Mouse (Mus musculus): ENCODE results near the gene Endod1. TPM values are rescaled to one million over a fixed set of nuclear protein-coding genes. Genes with fewer than 3 reads are reported as not detected.
A peak's percentile ranks its signal among the peaks of the same experiment; 100 is the strongest.

Endod1 gene
- polyA plus RNA-seq, 1 experiment from 2014 or later, result 13.5 TPM

DNA sequence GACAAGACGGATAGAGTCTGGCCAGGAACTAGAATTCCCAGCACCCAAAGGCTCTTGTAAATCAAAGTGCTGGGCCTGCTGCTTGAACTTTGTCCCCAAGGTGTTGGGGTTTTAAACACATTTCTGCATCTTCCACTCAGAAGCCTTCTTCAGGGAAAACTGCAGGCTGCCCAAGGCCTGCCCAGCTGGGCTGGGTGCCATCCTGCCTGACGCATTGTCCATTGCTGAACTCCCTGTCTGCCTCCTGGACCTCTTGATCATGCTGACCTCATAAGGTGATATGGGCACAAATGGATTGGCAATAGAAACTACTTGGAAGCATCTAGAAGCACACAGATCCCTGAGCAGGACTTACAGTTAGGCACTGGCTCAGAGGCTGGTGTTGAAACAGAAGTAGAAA lies 3.2 kb downstream of the Endod1 start:
- Histone ChIP-seq H3K4me2 (no peak overlapping the region), H3K27ac (no peak overlapping the region), H3K9me3 (no peaks in the 10 kb centered on the region), H3K36me3 (no peaks in the 10 kb centered on the region), H3K4me1 (replicated peaks) (peaks cover 21% of the 10 kb centered on the region), H3K9ac (no peak overlapping the region), H3K27me3 (peaks cover 11% of the 10 kb centered on the region; the same call in 1 of the 2 replicates), H3K4me3 (no peak overlapping the region)
- 98% methylated on average over 2 of the region's 2 CpGs for WGBS
- no peak for ATAC-seq (ENCODE audit: low FRiP score)

DNA sequence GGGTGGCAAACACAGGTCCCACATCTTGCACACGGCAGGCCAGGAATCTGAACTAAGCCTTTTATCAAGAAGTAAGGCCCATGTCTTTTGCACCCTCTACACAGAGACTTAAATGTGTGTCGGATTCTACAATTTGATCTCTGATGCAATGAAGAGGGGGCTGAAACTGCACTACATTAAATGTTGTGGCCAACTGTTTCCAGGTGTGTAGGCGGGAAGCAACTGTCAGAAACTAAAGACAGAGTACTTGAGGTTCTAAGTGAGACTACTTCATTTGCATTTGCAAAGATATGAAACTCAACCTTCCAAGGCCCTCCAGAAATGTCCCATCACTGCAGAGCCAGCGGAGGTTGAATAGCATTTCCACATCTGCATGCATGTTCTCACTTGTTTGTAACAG lies 5.2 kb downstream of the Endod1 start:
- no peak overlapping the region for H3K27ac ChIP-seq
- H3K9me3 ChIP-seq, result no peaks in the 10 kb centered on the region
- H3K27me3 ChIP-seq, result peaks cover 5% of the 10 kb centered on the region; the same call in 1 of the 2 replicates
- no peak overlapping the region for H3K4me3 ChIP-seq
- H3K9ac ChIP-seq, result no peak overlapping the region
- no peaks in the 10 kb centered on the region for H3K36me3 ChIP-seq
- 89% methylated on average over 4 of the region's 4 CpGs for WGBS
- peaks cover 12% of the 10 kb centered on the region for H3K4me1 ChIP-seq (replicated peaks)
- ATAC-seq (ENCODE audit: low FRiP score), result no peak
- no peak overlapping the region for H3K4me2 ChIP-seq

DNA sequence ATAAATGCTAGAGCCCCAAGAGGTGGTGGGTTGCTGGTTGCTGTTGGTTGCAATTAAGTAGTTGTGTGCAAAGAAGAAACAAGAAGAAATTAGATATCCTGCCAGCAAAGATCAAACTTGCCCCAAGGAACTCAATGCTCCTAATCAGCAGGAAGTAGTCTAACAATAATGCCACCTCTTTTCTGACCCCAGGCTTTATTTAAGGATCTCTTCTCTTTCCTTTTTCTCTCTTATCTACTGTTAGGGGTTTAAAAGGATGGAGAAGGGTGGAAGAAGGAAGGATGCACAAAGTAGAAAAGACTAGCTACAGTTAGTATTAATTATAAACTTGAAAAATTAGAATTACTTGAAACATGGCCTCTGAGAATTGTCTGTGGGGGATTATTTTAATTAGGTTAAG lies 8.9 kb downstream of the Endod1 start:
- no peaks in the 10 kb centered on the region for H3K27me3 ChIP-seq
- H3K36me3 ChIP-seq, result peaks cover 5% of the 10 kb centered on the region; the same call in 1 of the 2 replicates
- no peaks in the 10 kb centered on the region for H3K4me1 ChIP-seq (replicated peaks)
- H3K4me3 ChIP-seq, result no peak overlapping the region
- H3K4me2 ChIP-seq, result no peak overlapping the region
- no peak for ATAC-seq (ENCODE audit: low FRiP score)
- H3K27ac ChIP-seq, result no peak overlapping the region
- no peak overlapping the region for H3K9ac ChIP-seq
- H3K9me3 ChIP-seq, result 0 out of 2 replicates have a peak, but pooled peaks cover 3% of the 10 kb centered on the region

DNA sequence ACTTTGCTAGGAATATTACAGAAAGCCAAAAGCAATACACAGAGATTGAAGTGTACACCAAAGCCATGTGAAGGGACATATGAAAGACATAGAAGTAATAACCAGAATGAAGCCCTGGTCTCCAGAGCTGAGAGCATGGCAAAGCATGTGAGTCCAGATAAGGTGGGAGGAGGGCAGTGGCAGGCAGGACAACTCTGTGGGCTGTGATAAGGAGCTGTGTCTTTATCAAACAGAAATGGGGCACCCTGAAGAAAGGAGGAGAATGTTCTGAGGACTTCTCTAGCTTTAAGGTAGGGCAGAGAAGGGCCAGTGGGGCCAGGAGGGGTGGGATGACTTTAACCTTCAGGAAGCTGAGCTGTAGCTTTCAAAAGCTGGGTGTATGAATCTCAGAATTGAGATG lies 12.0 kb downstream of the Endod1 start:
- H3K4me3 ChIP-seq, result no peak overlapping the region
- 0 out of 2 replicates have a peak, but pooled peaks cover 4% of the 10 kb centered on the region for H3K4me1 ChIP-seq (replicated peaks)
- H3K9ac ChIP-seq, result no peak overlapping the region
- H3K9me3 ChIP-seq, result 0 out of 2 replicates have a peak, but pooled peaks cover 3% of the 10 kb centered on the region
- no peak overlapping the region for H3K27ac ChIP-seq
- H3K4me2 ChIP-seq, result no peak overlapping the region
- no peak for ATAC-seq (ENCODE audit: low FRiP score)
- peaks cover 5% of the 10 kb centered on the region; the same call in 1 of the 2 replicates for H3K36me3 ChIP-seq
- H3K27me3 ChIP-seq, result no peaks in the 10 kb centered on the region

DNA sequence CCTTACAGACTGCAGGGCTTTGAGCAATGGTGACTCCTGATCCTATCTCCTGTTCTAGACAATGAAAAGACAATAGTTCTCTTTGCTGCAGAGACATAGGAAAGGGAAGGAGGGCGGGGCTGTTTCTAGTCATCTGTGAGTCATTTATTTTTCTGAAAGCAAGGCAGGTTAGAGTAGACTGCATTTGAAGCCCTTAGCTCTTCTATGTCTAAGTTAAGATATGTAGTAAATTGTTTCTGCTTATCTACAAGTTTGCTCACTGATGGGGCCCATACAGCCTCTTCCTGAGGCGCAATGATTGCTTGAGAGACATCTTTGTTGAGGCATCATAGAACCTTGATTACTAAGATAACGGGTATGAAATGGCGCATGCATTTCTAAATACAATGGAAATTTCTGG lies 13.5 kb downstream of the Endod1 start:
- Histone ChIP-seq H3K4me1 (replicated peaks) (0 out of 2 replicates have a peak, but pooled peaks cover 4% of the 10 kb centered on the region), H3K27me3 (no peaks in the 10 kb centered on the region), H3K27ac (no peak overlapping the region), H3K4me3 (no peak overlapping the region), H3K4me2 (no peak overlapping the region), H3K9ac (no peak overlapping the region), H3K9me3 (0 out of 2 replicates have a peak, but pooled peaks cover 3% of the 10 kb centered on the region), H3K36me3 (peaks cover 5% of the 10 kb centered on the region; the same call in 1 of the 2 replicates)
- WGBS, result 99% methylated on average over 4 of the region's 4 CpGs
- no peak for ATAC-seq (ENCODE audit: low FRiP score)

DNA sequence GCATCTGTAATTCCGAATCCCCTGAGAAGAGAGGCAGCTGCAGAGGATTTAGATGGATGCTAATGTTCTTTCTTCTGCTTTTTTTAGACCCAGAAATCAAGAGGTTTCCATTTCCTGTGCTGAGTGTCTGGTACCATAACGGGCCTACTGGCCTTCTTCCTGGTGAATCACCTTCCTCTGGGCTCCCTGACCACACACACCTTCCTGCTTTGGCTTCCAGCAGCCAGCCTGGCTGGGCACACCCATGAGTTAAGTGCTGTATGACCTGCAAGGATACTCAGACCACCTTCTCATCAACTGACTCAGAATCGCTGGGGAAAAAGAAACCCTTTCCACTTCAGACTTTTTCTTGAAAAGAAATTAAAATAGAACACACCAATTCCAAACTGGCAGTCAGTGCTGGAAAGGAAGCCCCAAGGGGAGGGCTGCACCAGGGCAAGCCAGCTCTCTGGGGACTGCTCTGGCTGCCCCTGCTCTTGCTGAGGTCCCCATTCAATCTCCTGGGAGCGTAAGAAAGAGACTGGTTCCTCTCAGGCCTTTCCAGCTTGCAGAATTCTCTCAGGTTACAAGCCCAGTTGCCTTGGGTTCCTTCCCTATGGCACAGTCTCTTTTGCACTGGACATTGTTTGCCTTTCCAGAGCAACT lies 15.7 kb downstream of the Endod1 start:
- Histone ChIP-seq H3K27me3 (no peaks in the 10 kb centered on the region), H3K9ac (no peak overlapping the region), H3K4me2 (no peak overlapping the region), H3K4me1 (replicated peaks) (0 out of 2 replicates have a peak, but pooled peaks cover 4% of the 10 kb centered on the region), H3K4me3 (no peak overlapping the region), H3K27ac (no peak overlapping the region), H3K9me3 (0 out of 2 replicates have a peak, but pooled peaks cover 3% of the 10 kb centered on the region), H3K36me3 (peaks cover 5% of the 10 kb centered on the region; the same call in 1 of the 2 replicates)
- ATAC-seq (ENCODE audit: low FRiP score), result no peak
- 63% methylated on average over 4 of the region's 4 CpGs for WGBS

DNA sequence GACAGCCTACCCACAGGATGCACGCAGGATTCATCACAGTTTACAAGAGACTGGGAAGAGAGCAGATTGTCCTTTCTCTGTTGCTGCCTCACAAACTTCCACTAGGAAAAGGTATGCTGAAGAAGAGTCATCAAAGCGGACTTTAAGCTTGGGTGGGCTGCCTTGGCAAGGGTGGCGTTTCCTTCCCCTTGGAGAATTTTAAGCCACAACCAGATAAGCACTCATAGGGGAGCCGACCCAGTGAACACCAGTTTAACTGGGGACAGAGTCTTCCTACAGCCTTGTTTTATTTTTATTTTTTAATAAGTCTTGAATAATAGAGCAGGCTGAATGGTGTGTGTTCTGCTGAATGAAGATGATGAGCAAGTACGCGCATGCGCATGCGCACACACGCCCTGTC lies 16.6 kb downstream of the Endod1 start:
- WGBS, result 95% methylated on average over 9 of the region's 9 CpGs
- no peak for ATAC-seq (ENCODE audit: low FRiP score)
- Histone ChIP-seq H3K36me3 (peaks cover 5% of the 10 kb centered on the region; the same call in 1 of the 2 replicates), H3K4me3 (no peak overlapping the region), H3K9ac (no peak overlapping the region), H3K27ac (no peak overlapping the region), H3K4me1 (replicated peaks) (0 out of 2 replicates have a peak, but pooled peaks cover 4% of the 10 kb centered on the region), H3K4me2 (no peak overlapping the region), H3K9me3 (0 out of 2 replicates have a peak, but pooled peaks cover 3% of the 10 kb centered on the region), H3K27me3 (no peaks in the 10 kb centered on the region)

DNA sequence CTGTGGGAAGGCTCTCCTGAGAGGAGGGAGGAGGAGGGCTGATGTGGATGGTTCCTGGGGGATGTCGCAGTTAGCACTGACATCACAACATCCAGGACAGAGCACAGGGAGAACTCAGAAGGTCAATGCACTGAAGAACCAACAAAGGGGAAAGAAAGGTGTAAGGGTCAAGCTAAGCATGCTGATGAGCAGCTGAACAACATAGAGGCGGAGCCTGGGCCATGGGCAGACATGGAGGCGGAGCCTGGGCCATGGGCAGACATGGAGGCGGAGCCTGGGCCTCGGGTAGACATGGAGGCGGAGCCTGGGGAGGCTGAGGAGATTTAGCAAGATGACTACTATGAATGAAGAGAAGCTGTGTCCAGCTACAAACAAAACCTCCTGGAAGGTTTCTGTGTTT lies 17.8 kb downstream of the Endod1 start:
- Histone ChIP-seq H3K9ac (no peak overlapping the region), H3K9me3 (0 out of 2 replicates have a peak, but pooled peaks cover under 1% of the 10 kb centered on the region), H3K4me2 (no peak overlapping the region), H3K36me3 (peaks cover under 1% of the 10 kb centered on the region; the same call in 1 of the 2 replicates), H3K4me3 (no peak overlapping the region), H3K4me1 (replicated peaks) (0 out of 2 replicates have a peak, but pooled peaks cover 4% of the 10 kb centered on the region), H3K27me3 (no peaks in the 10 kb centered on the region), H3K27ac (no peak overlapping the region)
- no peak for ATAC-seq (ENCODE audit: low FRiP score)
- WGBS, result 90% methylated on average over 6 of the region's 6 CpGs

DNA sequence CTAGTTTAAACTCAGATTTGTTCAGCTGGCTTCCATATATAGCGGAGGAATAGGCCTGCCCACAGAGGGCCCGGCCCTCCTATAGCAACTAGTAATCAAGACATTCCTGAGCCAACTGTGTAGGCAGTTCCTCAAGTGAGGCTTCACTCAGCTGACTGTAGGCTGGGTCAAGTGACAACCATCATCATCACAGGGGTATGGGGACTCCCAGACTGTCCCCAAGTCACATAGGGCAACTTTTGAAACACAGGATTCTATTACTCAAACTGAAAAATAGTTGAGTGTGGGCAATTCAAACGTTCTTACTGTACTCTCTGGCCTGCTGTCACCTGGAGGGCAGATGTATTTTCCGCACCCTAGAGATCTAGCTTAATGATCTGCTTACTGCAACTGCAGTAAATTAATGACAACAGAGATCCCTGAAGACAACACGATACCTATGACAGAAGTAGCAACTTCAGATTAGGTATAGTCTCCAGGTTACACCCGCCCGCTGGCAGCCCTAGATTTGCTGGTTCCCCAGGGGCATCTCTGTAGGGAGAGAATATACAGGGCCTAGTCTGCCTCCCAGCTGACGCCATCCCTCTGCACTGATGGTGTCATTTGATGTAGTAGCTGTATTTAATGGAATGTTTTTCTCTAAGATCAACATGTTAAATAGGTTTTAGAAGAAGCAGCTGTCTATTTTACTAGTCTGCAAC lies 19.1 kb downstream of the Endod1 start:
- Histone ChIP-seq H3K9me3 (no peaks in the 10 kb centered on the region), H3K27ac (no peak overlapping the region), H3K27me3 (no peaks in the 10 kb centered on the region), H3K4me2 (no peak overlapping the region), H3K4me3 (no peak overlapping the region), H3K4me1 (replicated peaks) (0 out of 2 replicates have a peak, but pooled peaks cover 4% of the 10 kb centered on the region), H3K36me3 (peaks cover 3% of the 10 kb centered on the region), H3K9ac (no peak overlapping the region)
- WGBS, result 87% methylated on average over 8 of the region's 8 CpGs
- ATAC-seq (ENCODE audit: low FRiP score), result no peak

DNA sequence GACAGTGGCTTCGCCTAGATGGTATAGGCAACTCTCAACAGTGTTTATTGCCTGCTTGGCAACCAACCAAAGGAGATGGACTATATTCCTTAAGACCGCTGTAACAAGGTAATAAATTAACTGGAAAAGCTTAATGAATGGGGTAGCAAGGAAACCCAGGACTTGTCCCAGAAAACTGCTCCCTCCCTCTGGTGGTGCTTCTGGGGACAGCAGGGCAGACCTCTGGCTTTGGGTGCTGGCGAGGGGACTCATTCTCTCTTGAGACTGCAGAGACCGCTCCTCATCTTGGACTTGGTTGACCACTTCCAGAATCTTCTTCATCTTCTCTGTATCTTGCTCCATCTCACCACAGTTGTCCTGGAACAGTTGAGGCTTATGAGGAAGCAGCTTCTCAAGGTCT lies 24.3 kb downstream of the Endod1 start:
- Histone ChIP-seq H3K27ac (no peak overlapping the region), H3K9ac (no peak overlapping the region), H3K9me3 (no peaks in the 10 kb centered on the region), H3K27me3 (no peaks in the 10 kb centered on the region), H3K4me2 (no peak overlapping the region), H3K4me3 (no peak overlapping the region), H3K4me1 (replicated peaks) (peaks cover 10% of the 10 kb centered on the region), H3K36me3 (peaks cover 8% of the 10 kb centered on the region)
- 89% methylated on average over 4 of the region's 4 CpGs for WGBS
- ATAC-seq (ENCODE audit: low FRiP score), result no peak

DNA sequence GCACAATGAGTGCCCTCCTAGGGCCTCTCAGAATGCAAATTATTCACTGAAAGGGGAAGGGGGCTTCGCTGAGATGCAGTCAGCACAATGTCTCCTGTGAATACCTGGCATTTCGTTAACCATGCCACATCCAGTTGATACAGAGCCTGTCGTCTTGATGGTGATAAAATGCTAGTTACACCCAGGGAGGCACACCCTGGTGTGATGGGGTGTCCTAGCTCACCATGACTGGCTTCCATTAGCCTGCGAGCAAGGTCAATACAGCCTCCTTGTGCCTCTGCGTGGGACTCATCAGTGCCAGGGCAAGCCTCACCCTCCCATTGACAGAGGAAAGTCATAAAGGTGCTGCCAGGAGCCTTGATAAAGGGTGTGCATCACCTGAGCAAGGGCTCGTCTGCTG lies 26.5 kb downstream of the Endod1 start:
- Histone ChIP-seq H3K4me2 (no peak overlapping the region), H3K9me3 (no peaks in the 10 kb centered on the region), H3K36me3 (peaks cover 8% of the 10 kb centered on the region), H3K27ac (0 out of 2 replicates have a peak overlapping the region, but pooled peaks have one; percentile 19), H3K27me3 (no peaks in the 10 kb centered on the region), H3K4me3 (no peak overlapping the region), H3K4me1 (replicated peaks) (peaks cover 10% of the 10 kb centered on the region), H3K9ac (no peak overlapping the region)
- 44% methylated on average over 6 of the region's 6 CpGs for WGBS
- no peak for ATAC-seq (ENCODE audit: low FRiP score)

DNA sequence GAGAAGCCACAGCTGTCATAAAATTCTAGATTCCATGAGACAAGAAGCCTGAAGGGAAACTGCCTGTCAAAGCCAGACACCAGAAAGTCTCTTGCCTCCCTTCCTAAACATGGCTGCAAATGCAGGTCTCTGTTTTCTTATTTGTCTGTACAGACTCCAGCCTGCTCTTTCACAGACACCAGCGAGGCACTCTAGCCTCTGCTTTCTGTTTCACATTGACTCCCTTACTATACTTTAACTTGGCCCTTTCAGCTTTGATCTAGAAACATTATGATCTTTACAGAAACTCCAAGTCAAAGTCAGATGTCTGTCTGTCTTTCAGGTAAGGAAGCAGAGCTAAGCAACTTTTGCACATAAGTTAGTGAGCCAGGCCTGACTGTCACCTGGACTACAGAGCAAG lies 29.0 kb downstream of the Endod1 start:
- Histone ChIP-seq H3K27me3 (no peaks in the 10 kb centered on the region), H3K36me3 (peaks cover 6% of the 10 kb centered on the region), H3K27ac (no peak overlapping the region), H3K9ac (no peak overlapping the region), H3K4me2 (no peak overlapping the region), H3K4me1 (replicated peaks) (peaks cover 10% of the 10 kb centered on the region), H3K4me3 (no peak overlapping the region), H3K9me3 (no peaks in the 10 kb centered on the region)
- WGBS, result 76% methylated on average over 1 of the region's 1 CpGs
- ATAC-seq (ENCODE audit: low FRiP score), result no peak

Data from hindbrain, embryonic 13.5 days (tissue).